Mouse (Mus musculus): ENCODE data around the gene Ggct.

The Ggct gene

GRCm38 (mm10) chr6:54992734-54993260 is at the start of gene Ggct:
TSS of gene Ggct (minus strand) at chr6:54992950.
- CTCF ChIA-PET, result interaction anchor here (1.1 kb wide), 1 partner anchor 38 kb away, joined by 5 read pairs; no protein-coding TSS in a partner anchor

- CTCF ChIA-PET, result no interaction called here
Measured at GRCm38 (mm10) chr6:55040031-55040430, 47.3 kb upstream of the Ggct start.

GRCm38 (mm10) chr6:55039446-55039783 is 46.7 kb upstream of the Ggct start:
- CTCF ChIA-PET, result no interaction called here

GRCm38 (mm10) chr6:55038671-55039445 is 46.1 kb upstream of the Ggct start:
- CTCF ChIA-PET, result interaction anchor here (0.7 kb wide), 1 partner anchor 263 kb away, joined by 3 read pairs; no protein-coding TSS in a partner anchor

GRCm38 (mm10) chr6:55037799-55038670 is 45.3 kb upstream of the Ggct start, which contains the start of gene Gars:
TSS of gene Gars (plus strand) at chr6:55038007.
- CTCF ChIA-PET, result no interaction called here

- CTCF ChIA-PET, result no interaction called here
Measured at GRCm38 (mm10) chr6:55036731-55037130, 44.0 kb upstream of the Ggct start.

- CTCF ChIA-PET, result no interaction called here
Measured at GRCm38 (mm10) chr6:55027642-55028041, 34.9 kb upstream of the Ggct start.

GRCm38 (mm10) chr6:55021806-55022205 is 29.1 kb upstream of the Ggct start:
- CTCF ChIA-PET, result no interaction called here

- CTCF ChIA-PET, result no interaction called here
Measured at GRCm38 (mm10) chr6:55018417-55018816, 25.7 kb upstream of the Ggct start.

GRCm38 (mm10) chr6:55016710-55017583 is 24.2 kb upstream of the Ggct start:
- CTCF ChIA-PET, result interaction anchor here (1.0 to 2.1 kb wide), 3 partner anchors 97 to 208 kb away, joined by 3 to 8 read pairs (median 3); no protein-coding TSS in a partner anchor

GRCm38 (mm10) chr6:55016236-55016635 is 23.5 kb upstream of the Ggct start:
- CTCF ChIA-PET, result interaction anchor here (1.0 to 2.1 kb wide), 3 partner anchors 150 to 310 kb away, joined by 3 to 8 read pairs (median 3); no protein-coding TSS in a partner anchor

GRCm38 (mm10) chr6:55014184-55014583 is 21.4 kb upstream of the Ggct start:
- CTCF ChIA-PET, result interaction anchor here (0.5 kb wide), 1 partner anchor 162 kb away, joined by 3 read pairs; no protein-coding TSS in a partner anchor

- CTCF ChIA-PET, result no interaction called here
Measured at GRCm38 (mm10) chr6:55012516-55012915, 19.8 kb upstream of the Ggct start.

- CTCF ChIA-PET, result no interaction called here
Measured at GRCm38 (mm10) chr6:55010330-55011091, 17.8 kb upstream of the Ggct start.

GRCm38 (mm10) chr6:55009391-55010230 is 16.9 kb upstream of the Ggct start:
- CTCF ChIA-PET, result no interaction called here

- CTCF ChIA-PET, result no interaction called here
Measured at GRCm38 (mm10) chr6:55008401-55008800, 15.7 kb upstream of the Ggct start.

- CTCF ChIA-PET, result no interaction called here
Measured at GRCm38 (mm10) chr6:55003559-55003958, 10.8 kb upstream of the Ggct start.

- CTCF ChIA-PET, result no interaction called here
Measured at GRCm38 (mm10) chr6:55002438-55002837, 9.7 kb upstream of the Ggct start.

GRCm38 (mm10) chr6:55001320-55001719 is 8.6 kb upstream of the Ggct start:
- CTCF ChIA-PET, result no interaction called here

- CTCF ChIA-PET, result interaction anchor here (0.8 kb wide), 1 partner anchor 402 kb away, joined by 7 read pairs; no protein-coding TSS in a partner anchor
Measured at GRCm38 (mm10) chr6:54997726-54998125, 5.0 kb upstream of the Ggct start.

All from spleen, embryonic (tissue).